Mouse (Mus musculus): ENCODE data around the gene Cyp2c23. TPM values are rescaled to one million over a fixed set of nuclear protein-coding genes. Genes with fewer than 3 reads are reported as not detected.

Cyp2c23 gene
- polyA plus RNA-seq, 1 experiment, result not detected

GRCm38 (mm10) chr19:44000720-44001119, 28.3 kb downstream of the Cyp2c23 start:
- no peaks in the 10 kb centered on the region for H3K36me3 ChIP-seq (replicated peaks; ENCODE audit: low read length)
- H3K9me3 ChIP-seq, result no peaks in the 10 kb centered on the region
- peaks cover 2% of the 10 kb centered on the region; the same call in 1 of the 2 replicates for H3K4me1 ChIP-seq
- H3K27me3 ChIP-seq (replicated peaks), result peaks cover 23% of the 10 kb centered on the region
- TF ChIP-seq FLI1 (IDR thresholded peaks at IDR 0.05; ENCODE audit: low read length), result no peak
- no peak overlapping the region for H3K4me3 ChIP-seq (replicated peaks)

- peaks cover 8% of the 10 kb centered on the region for H3K4me1 ChIP-seq
- H3K27me3 ChIP-seq (replicated peaks), result peaks cover 23% of the 10 kb centered on the region
- no peaks in the 10 kb centered on the region for H3K36me3 ChIP-seq (replicated peaks; ENCODE audit: low read length)
- TF ChIP-seq GATA1 (IDR thresholded peaks at IDR 0.05; ENCODE audit: borderline replicate concordance, low read length), result no peak
- TF ChIP-seq FLI1 (IDR thresholded peaks at IDR 0.05; ENCODE audit: low read length), result no peak
- no peaks in the 10 kb centered on the region for H3K9me3 ChIP-seq
- H3K4me3 ChIP-seq (replicated peaks), result no peak overlapping the region
Observed at GRCm38 (mm10) chr19:44000061-44000460, 28.9 kb downstream of the Cyp2c23 start.

DNA sequence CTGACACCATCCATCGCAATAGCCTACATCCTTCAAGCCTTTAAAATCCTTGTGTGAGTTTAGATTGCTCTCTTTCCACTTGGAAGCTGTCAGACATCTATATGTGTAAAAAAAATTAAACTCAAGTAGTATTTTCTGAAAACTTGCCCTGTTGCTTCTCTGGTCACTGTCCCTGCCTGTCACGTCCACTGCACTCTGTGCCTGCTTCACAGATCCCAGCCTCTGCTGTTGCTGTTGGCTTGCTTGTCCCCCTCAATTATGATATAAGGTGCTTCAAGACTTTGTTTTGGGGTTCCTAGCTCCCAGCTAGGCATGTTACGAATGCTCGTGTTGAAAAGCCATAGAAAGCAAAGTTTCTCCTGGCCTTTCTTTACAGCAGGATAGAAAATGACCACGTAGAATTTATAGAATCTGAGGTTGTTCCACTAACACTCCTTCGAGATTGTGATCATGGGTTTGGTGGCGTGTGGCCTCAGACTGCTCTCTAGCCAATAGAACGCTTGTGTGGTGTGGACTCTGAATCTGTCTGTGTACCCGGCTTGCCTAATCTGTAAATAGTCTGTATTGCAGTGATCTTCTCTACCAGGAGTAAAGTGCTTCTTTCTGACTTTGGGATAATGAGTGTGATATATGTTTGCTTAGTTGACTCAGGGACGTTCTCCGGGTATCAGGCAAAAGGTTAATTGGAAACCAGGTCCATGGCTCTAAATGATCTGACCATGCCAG, 30.0 kb downstream of the Cyp2c23 start:
- Histone ChIP-seq H3K36me3 (replicated peaks; ENCODE audit: low read length) (no peaks in the 10 kb centered on the region), H3K4me3 (replicated peaks) (no peak overlapping the region)

GRCm38 (mm10) chr19:43998101-43998500, 30.9 kb downstream of the Cyp2c23 start:
- no peak for TF ChIP-seq FLI1 (IDR thresholded peaks at IDR 0.05; ENCODE audit: low read length)
- TF ChIP-seq GATA1 (IDR thresholded peaks at IDR 0.05; ENCODE audit: borderline replicate concordance, low read length), result no peak
- no peak overlapping the region for H3K4me3 ChIP-seq (replicated peaks)
- peaks cover 20% of the 10 kb centered on the region for H3K27me3 ChIP-seq (replicated peaks)
- peaks cover 15% of the 10 kb centered on the region for H3K4me1 ChIP-seq
- H3K9me3 ChIP-seq, result no peaks in the 10 kb centered on the region
- H3K36me3 ChIP-seq (replicated peaks; ENCODE audit: low read length), result no peaks in the 10 kb centered on the region

More for the DNA sequence above, 30.0 kb downstream of the Cyp2c23 start:
- peaks cover 22% of the 10 kb centered on the region for H3K27me3 ChIP-seq (replicated peaks)
- no peaks in the 10 kb centered on the region for H3K9me3 ChIP-seq
- TF ChIP-seq GATA1 (IDR thresholded peaks at IDR 0.05; ENCODE audit: borderline replicate concordance, low read length) (no peak), FLI1 (IDR thresholded peaks at IDR 0.05; ENCODE audit: low read length) (no peak)
- H3K4me1 ChIP-seq, result peaks cover 15% of the 10 kb centered on the region

DNA sequence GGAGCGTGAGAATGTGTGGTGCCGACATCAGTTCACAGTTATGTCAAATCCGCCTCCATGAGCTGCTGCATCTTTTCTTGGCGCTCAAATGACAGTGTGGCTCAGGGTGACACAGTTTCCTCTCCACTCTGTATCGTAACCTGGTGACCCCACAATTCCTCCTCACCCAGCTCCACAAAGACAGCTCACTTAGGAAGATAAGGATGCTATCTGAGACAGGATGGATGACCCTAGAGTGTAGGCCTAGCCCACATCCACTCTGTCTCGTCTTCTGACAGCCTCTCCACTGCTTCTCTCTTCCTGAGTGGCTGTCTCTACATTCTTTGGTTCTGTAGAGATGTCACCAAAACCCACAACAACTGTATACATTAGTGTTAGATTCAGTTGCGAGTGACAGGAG, 33.6 kb downstream of the Cyp2c23 start:
- H3K9me3 ChIP-seq, result no peaks in the 10 kb centered on the region
- no peaks in the 10 kb centered on the region for H3K36me3 ChIP-seq (replicated peaks; ENCODE audit: low read length)
- peaks cover 21% of the 10 kb centered on the region for H3K27me3 ChIP-seq (replicated peaks)
- peaks cover 20% of the 10 kb centered on the region for H3K4me1 ChIP-seq
- no peak overlapping the region for H3K4me3 ChIP-seq (replicated peaks)
- TF ChIP-seq FLI1 (IDR thresholded peaks at IDR 0.05; ENCODE audit: low read length), result no peak
- TF ChIP-seq GATA1 (IDR thresholded peaks at IDR 0.05; ENCODE audit: borderline replicate concordance, low read length), result no peak

GRCm38 (mm10) chr19:43992464-43992863, 36.5 kb downstream of the Cyp2c23 start:
- Histone ChIP-seq H3K9me3 (no peaks in the 10 kb centered on the region), H3K4me1 (peaks cover 20% of the 10 kb centered on the region), H3K4me3 (replicated peaks) (no peak overlapping the region), H3K27me3 (replicated peaks) (peaks cover 18% of the 10 kb centered on the region), H3K36me3 (replicated peaks; ENCODE audit: low read length) (no peaks in the 10 kb centered on the region)
- TF ChIP-seq GATA1 (IDR thresholded peaks at IDR 0.05; ENCODE audit: borderline replicate concordance, low read length) (no peak), FLI1 (IDR thresholded peaks at IDR 0.05; ENCODE audit: low read length) (no peak)

DNA sequence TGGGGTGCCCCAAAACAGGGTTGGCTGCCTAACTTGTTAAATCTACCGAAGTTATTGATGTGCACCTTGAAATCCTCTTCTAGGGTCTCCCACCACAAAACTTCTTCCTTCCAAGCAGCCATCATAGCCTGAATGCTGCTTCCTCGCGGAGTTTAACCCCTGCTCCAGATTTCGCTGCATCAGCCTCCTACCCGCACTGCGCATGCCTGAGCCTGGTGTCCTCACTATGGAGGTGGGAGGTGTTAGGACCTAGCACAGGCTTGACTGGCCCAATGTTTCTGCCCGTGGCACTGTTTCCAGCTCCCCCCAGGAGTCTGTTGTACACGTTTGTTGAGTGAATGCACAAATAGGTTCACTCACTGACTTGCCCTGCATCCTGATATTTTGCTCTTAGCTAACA, 38.6 kb downstream of the Cyp2c23 start:
- Histone ChIP-seq H3K9me3 (no peaks in the 10 kb centered on the region), H3K27me3 (replicated peaks) (peaks cover 32% of the 10 kb centered on the region), H3K36me3 (replicated peaks; ENCODE audit: low read length) (no peaks in the 10 kb centered on the region), H3K4me1 (peaks cover 17% of the 10 kb centered on the region), H3K4me3 (replicated peaks) (no peak overlapping the region)
- TF ChIP-seq GATA1 (IDR thresholded peaks at IDR 0.05; ENCODE audit: borderline replicate concordance, low read length), result no peak
- TF ChIP-seq FLI1 (IDR thresholded peaks at IDR 0.05; ENCODE audit: low read length), result no peak

DNA sequence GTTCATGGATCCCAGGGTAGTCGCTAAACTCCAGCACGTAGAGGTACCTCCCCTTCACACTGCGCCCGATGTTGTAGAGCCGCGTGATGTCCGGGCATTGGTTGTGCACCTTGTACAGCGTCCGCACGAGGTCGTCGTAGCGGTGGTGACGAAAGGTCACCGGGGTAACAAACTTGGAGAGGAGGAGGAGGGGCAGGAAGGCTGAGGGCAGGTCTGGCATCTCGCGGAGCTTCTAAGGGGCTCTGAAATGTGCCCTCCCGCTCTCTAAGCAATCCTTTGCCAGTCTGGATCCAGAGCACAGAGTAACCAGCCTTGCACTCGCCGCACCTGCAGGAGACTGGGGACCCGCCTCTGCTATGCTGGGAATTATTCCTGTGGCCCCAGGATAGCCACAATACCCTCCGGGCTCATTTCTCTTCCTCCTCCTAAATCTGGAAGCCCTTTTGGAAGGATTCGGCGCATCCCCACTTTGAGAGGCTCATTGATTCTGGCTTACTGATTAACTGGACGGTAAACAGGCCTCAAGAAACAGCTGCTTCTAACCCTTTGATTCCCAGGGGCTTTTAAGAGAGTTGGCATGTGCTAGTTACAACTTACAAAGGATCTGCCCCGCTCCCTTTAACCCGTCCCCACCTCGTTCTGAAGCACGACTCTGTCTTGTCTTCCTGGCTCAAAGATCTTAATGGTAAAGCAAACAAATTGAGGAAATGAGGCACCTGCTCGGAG, 42.8 kb downstream of the Cyp2c23 start, which contains the start of gene Cpn1:
Gene Cpn1, minus strand, starts transcription at position 488 of the 726 bp plus-strand sequence.
- Histone ChIP-seq H3K4me3 (replicated peaks) (peak within 1 kb of the TSS; percentile 38), H3K27me3 (replicated peaks) (peaks cover 44% of the 10 kb centered on the region), H3K9me3 (no peaks in the 10 kb centered on the region), H3K36me3 (replicated peaks; ENCODE audit: low read length) (no peaks in the 10 kb centered on the region), H3K4me1 (peaks cover 3% of the 10 kb centered on the region; the same call in 1 of the 2 replicates)
- TF ChIP-seq FLI1 (IDR thresholded peaks at IDR 0.05; ENCODE audit: low read length), result no peak
- no peak for TF ChIP-seq GATA1 (IDR thresholded peaks at IDR 0.05; ENCODE audit: borderline replicate concordance, low read length)

DNA sequence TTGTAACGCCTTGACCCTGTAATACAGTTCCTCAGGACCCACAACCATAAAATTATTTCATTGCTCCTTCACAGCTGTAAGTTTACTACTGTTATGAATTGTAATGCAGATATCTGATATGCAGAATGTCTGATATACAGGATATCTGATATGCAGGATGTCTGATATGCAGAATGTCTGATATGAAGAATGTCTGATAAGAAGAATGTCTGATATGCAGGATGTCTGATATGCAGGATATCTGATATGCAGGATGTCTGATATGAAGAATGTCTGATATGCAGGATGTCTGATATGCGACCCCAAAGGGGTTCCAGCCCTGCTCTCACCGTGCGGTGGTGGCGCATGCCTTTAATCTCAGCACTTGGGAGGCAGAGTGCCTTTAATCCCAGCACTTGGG, 47.0 kb downstream of the Cyp2c23 start:
- H3K4me3 ChIP-seq (replicated peaks), result no peak overlapping the region
- H3K4me1 ChIP-seq, result peaks cover 3% of the 10 kb centered on the region; the same call in 1 of the 2 replicates
- H3K27me3 ChIP-seq (replicated peaks), result peaks cover 36% of the 10 kb centered on the region
- TF ChIP-seq FLI1 (IDR thresholded peaks at IDR 0.05; ENCODE audit: low read length) (no peak), GATA1 (IDR thresholded peaks at IDR 0.05; ENCODE audit: borderline replicate concordance, low read length) (no peak)
- no peaks in the 10 kb centered on the region for H3K36me3 ChIP-seq (replicated peaks; ENCODE audit: low read length)
- no peaks in the 10 kb centered on the region for H3K9me3 ChIP-seq

GRCm38 (mm10) chr19:43980711-43981110, 48.3 kb downstream of the Cyp2c23 start:
- peaks cover 24% of the 10 kb centered on the region for H3K27me3 ChIP-seq (replicated peaks)
- H3K9me3 ChIP-seq, result peaks cover 3% of the 10 kb centered on the region
- H3K4me1 ChIP-seq, result no peaks in the 10 kb centered on the region
- no peak overlapping the region for H3K4me3 ChIP-seq (replicated peaks)
- no peaks in the 10 kb centered on the region for H3K36me3 ChIP-seq (replicated peaks; ENCODE audit: low read length)
- TF ChIP-seq FLI1 (IDR thresholded peaks at IDR 0.05; ENCODE audit: low read length), result no peak
- no peak for TF ChIP-seq GATA1 (IDR thresholded peaks at IDR 0.05; ENCODE audit: borderline replicate concordance, low read length)

Data from megakaryocyte, embryonic 14.5 days (primary cell).